Mouse (Mus musculus): ENCODE results near the gene Asb1. TPM values are rescaled to one million over a fixed set of nuclear protein-coding genes. Genes with fewer than 3 reads are reported as not detected.

Asb1 gene
- polyA plus RNA-seq, 1 experiment: 14.9 TPM

- no peak overlapping the region for H3ac ChIP-seq (ENCODE audit: control insufficient read depth, insufficient read length)
- no peak overlapping the region for H3K4me2 ChIP-seq (ENCODE audit: low read depth)
- H3K79me2 ChIP-seq (ENCODE audit: control insufficient read depth, insufficient read depth): no peaks in the 10 kb centered on the region
- no peak overlapping the region for H3K4me3 ChIP-seq
- TF ChIP-seq CEBPB (IDR thresholded peaks at IDR 0.05; ENCODE audit: insufficient read depth, poor library complexity, severe bottlenecking): no peak
- TF ChIP-seq REST (IDR thresholded peaks at IDR 0.05; ENCODE audit: insufficient read depth, insufficient read length): no peak
- no peak for TF ChIP-seq POLR2A (IDR thresholded peaks at IDR 0.05; ENCODE audit: insufficient read length, low read depth)
- no peak for TF ChIP-seq USF1 (IDR thresholded peaks at IDR 0.05; ENCODE audit: low read depth)
- no peak for TF ChIP-seq POLR2AphosphoS2 (IDR thresholded peaks at IDR 0.05; ENCODE audit: insufficient read length, low read depth)
- no peak for TF ChIP-seq E2F4 (IDR thresholded peaks at IDR 0.05; ENCODE audit: insufficient read depth)
- no peak for TF ChIP-seq TCF12 (IDR thresholded peaks at IDR 0.05; ENCODE audit: insufficient read depth, poor library complexity, severe bottlenecking)
- no peak for TF ChIP-seq MYOG (IDR thresholded peaks at IDR 0.05; ENCODE audit: control insufficient read depth in 1 of 3, insufficient read depth in 1 of 3, insufficient read length in 2 of 3, low read depth in 2 of 3)
- TF ChIP-seq MAX (IDR thresholded peaks at IDR 0.05; ENCODE audit: low read depth): no peak
- TF ChIP-seq SRF (IDR thresholded peaks at IDR 0.05; ENCODE audit: control insufficient read depth, insufficient read length, low read depth): no peak
- TF ChIP-seq TCF3 (IDR thresholded peaks at IDR 0.05; ENCODE audit: insufficient read length, low read depth): no peak
- no peak for TF ChIP-seq MYOD1 (IDR thresholded peaks at IDR 0.05; ENCODE audit: control insufficient read depth in 1 of 3, insufficient read length in 2 of 3, low read depth in 2 of 3)
- H3K36me3 ChIP-seq (ENCODE audit: control insufficient read depth, insufficient read depth): no peaks in the 10 kb centered on the region
- H3K27me3 ChIP-seq (ENCODE audit: control insufficient read depth, insufficient read depth, insufficient read length): peaks cover 3% of the 10 kb centered on the region
Measured at GRCm38 (mm10) chr1:91580503-91580902, 40.2 kb downstream of the Asb1 start.

DNA sequence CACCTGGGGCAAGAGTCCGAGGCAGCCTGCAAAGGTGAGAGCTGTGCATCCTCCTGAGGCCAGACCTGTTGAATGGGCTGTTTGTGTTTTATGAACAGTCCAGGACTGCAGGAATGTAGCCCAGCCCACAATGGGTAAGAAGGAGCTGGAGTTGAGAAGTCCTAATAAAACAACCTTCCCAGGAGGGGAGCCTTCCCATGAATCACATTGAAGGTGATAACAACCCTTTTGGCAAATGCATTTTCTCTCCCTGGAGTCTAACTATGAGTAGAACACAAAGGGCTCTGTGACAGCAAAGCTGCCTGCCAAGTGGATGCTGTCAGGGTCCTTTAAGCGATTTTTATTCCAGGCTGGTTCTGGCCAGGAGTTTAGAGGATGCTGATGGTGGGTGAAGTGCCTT, 40.9 kb downstream of the Asb1 start:
- no peak overlapping the region for H3ac ChIP-seq (ENCODE audit: control insufficient read depth, insufficient read length)
- H3K79me2 ChIP-seq (ENCODE audit: control insufficient read depth, insufficient read depth): no peaks in the 10 kb centered on the region
- no peak overlapping the region for H3K4me2 ChIP-seq (ENCODE audit: low read depth)
- no peak for TF ChIP-seq SRF (IDR thresholded peaks at IDR 0.05; ENCODE audit: control insufficient read depth, insufficient read length, low read depth)
- TF ChIP-seq USF1 (IDR thresholded peaks at IDR 0.05; ENCODE audit: low read depth): no peak
- no peak for TF ChIP-seq MAX (IDR thresholded peaks at IDR 0.05; ENCODE audit: low read depth)
- no peak for TF ChIP-seq E2F4 (IDR thresholded peaks at IDR 0.05; ENCODE audit: insufficient read depth)
- TF ChIP-seq REST (IDR thresholded peaks at IDR 0.05; ENCODE audit: insufficient read depth, insufficient read length): no peak
- TF ChIP-seq CEBPB (IDR thresholded peaks at IDR 0.05; ENCODE audit: insufficient read depth, poor library complexity, severe bottlenecking): no peak
- TF ChIP-seq MYOD1 (IDR thresholded peaks at IDR 0.05; ENCODE audit: control insufficient read depth in 1 of 3, insufficient read length in 2 of 3, low read depth in 2 of 3): no peak
- no peak for TF ChIP-seq POLR2AphosphoS2 (IDR thresholded peaks at IDR 0.05; ENCODE audit: insufficient read length, low read depth)
- no peaks in the 10 kb centered on the region for H3K36me3 ChIP-seq (ENCODE audit: control insufficient read depth, insufficient read depth)
- no peak overlapping the region for H3K4me3 ChIP-seq
- H3K27me3 ChIP-seq (ENCODE audit: control insufficient read depth, insufficient read depth, insufficient read length): peaks cover 3% of the 10 kb centered on the region

DNA sequence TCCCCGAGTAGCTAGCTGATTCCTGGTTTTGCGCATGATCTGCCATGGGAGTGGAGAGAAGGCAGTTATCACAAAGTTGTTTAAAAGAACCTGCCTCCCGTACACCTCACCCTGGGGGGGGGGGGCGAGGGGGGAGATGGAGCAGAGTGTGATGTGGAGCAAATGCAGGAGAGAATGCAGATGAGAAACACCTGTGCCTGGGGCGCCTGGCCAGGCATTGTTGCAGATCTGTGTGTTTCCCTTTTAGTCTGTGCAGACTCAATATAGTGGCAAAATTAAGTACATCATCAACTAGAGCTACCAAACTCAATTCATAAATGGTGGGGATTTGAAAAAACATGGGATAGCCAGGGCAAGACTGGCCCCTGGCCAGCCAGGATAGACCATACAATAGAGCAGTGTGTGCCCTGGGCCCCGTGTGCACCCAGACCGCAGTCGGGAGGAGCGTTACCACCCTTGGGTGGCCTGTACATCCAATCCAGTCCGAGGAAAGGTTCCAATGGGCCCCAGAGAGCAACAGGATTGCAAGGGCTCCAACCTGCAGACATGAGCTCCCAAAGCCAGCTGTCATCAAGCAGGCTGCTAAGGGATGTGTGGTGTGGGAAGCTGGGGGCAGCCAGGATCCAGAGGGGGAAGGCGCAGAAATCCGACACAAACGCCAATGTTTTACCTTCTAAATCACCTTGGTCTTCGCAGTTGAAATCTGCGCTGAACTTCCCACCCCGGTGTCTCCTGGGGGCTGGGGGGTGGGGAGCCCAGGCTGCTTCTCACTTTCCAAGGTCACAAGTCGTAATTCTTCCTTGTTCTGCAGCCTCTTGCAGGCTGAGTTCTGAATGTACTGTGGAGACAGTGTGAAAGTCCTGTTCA, 44.9 kb downstream of the Asb1 start:
- no peak overlapping the region for H3K4me2 ChIP-seq (ENCODE audit: low read depth)
- TF ChIP-seq TCF12 (IDR thresholded peaks at IDR 0.05; ENCODE audit: insufficient read depth, poor library complexity, severe bottlenecking): no peak
- TF ChIP-seq USF1 (IDR thresholded peaks at IDR 0.05; ENCODE audit: low read depth): no peak
- no peak for TF ChIP-seq MAX (IDR thresholded peaks at IDR 0.05; ENCODE audit: low read depth)
- no peak for TF ChIP-seq MYOG (IDR thresholded peaks at IDR 0.05; ENCODE audit: control insufficient read depth in 1 of 3, insufficient read depth in 1 of 3, insufficient read length in 2 of 3, low read depth in 2 of 3)
- no peak for TF ChIP-seq TCF3 (IDR thresholded peaks at IDR 0.05; ENCODE audit: insufficient read length, low read depth)
- TF ChIP-seq POLR2AphosphoS2 (IDR thresholded peaks at IDR 0.05; ENCODE audit: insufficient read length, low read depth): no peak
- no peak for TF ChIP-seq MYOD1 (IDR thresholded peaks at IDR 0.05; ENCODE audit: control insufficient read depth in 1 of 3, insufficient read length in 2 of 3, low read depth in 2 of 3)
- TF ChIP-seq CEBPB (IDR thresholded peaks at IDR 0.05; ENCODE audit: insufficient read depth, poor library complexity, severe bottlenecking): no peak
- no peak for TF ChIP-seq REST (IDR thresholded peaks at IDR 0.05; ENCODE audit: insufficient read depth, insufficient read length)
- TF ChIP-seq E2F4 (IDR thresholded peaks at IDR 0.05; ENCODE audit: insufficient read depth): no peak
- TF ChIP-seq SRF (IDR thresholded peaks at IDR 0.05; ENCODE audit: control insufficient read depth, insufficient read length, low read depth): no peak
- no peak for TF ChIP-seq POLR2A (IDR thresholded peaks at IDR 0.05; ENCODE audit: insufficient read length, low read depth)
- H3K79me2 ChIP-seq (ENCODE audit: control insufficient read depth, insufficient read depth): no peaks in the 10 kb centered on the region
- H3K36me3 ChIP-seq (ENCODE audit: control insufficient read depth, insufficient read depth): no peaks in the 10 kb centered on the region
- H3K4me3 ChIP-seq: no peak overlapping the region
- no peak overlapping the region for H3ac ChIP-seq (ENCODE audit: control insufficient read depth, insufficient read length)
- H3K27me3 ChIP-seq (ENCODE audit: control insufficient read depth, insufficient read depth, insufficient read length): peaks cover 3% of the 10 kb centered on the region

- no peaks in the 10 kb centered on the region for H3K36me3 ChIP-seq (ENCODE audit: control insufficient read depth, insufficient read depth)
- no peak overlapping the region for H3ac ChIP-seq (ENCODE audit: control insufficient read depth, insufficient read length)
- H3K4me2 ChIP-seq (ENCODE audit: low read depth): no peak overlapping the region
- no peak for TF ChIP-seq E2F4 (IDR thresholded peaks at IDR 0.05; ENCODE audit: insufficient read depth)
- no peak for TF ChIP-seq POLR2AphosphoS2 (IDR thresholded peaks at IDR 0.05; ENCODE audit: insufficient read length, low read depth)
- no peak for TF ChIP-seq MAX (IDR thresholded peaks at IDR 0.05; ENCODE audit: low read depth)
- no peak for TF ChIP-seq SRF (IDR thresholded peaks at IDR 0.05; ENCODE audit: control insufficient read depth, insufficient read length, low read depth)
- no peak for TF ChIP-seq MYOD1 (IDR thresholded peaks at IDR 0.05; ENCODE audit: control insufficient read depth in 1 of 3, insufficient read length in 2 of 3, low read depth in 2 of 3)
- TF ChIP-seq TCF12 (IDR thresholded peaks at IDR 0.05; ENCODE audit: insufficient read depth, poor library complexity, severe bottlenecking): no peak
- no peaks in the 10 kb centered on the region for H3K79me2 ChIP-seq (ENCODE audit: control insufficient read depth, insufficient read depth)
- no peaks in the 10 kb centered on the region for H3K27me3 ChIP-seq (ENCODE audit: control insufficient read depth, insufficient read depth, insufficient read length)
- no peak overlapping the region for H3K4me3 ChIP-seq
Measured at GRCm38 (mm10) chr1:91589738-91590137, 49.4 kb downstream of the Asb1 start.

Data from myocyte (in vitro differentiated cells).